Mouse (Mus musculus) regulatory T cell (primary cell): ENCODE data around the gene Marc2.

ENCODE experiments used
- in situ Hi-C: fragments of 300-600 bp; cut with MboI, MseI; formaldehyde crosslinking; loops from one replicate; pipeline ENCODE4 v1.15.1; 2025; ENCODE audit warnings: high pct_unique_total_duplicates

Gene Marc2

DNA sequence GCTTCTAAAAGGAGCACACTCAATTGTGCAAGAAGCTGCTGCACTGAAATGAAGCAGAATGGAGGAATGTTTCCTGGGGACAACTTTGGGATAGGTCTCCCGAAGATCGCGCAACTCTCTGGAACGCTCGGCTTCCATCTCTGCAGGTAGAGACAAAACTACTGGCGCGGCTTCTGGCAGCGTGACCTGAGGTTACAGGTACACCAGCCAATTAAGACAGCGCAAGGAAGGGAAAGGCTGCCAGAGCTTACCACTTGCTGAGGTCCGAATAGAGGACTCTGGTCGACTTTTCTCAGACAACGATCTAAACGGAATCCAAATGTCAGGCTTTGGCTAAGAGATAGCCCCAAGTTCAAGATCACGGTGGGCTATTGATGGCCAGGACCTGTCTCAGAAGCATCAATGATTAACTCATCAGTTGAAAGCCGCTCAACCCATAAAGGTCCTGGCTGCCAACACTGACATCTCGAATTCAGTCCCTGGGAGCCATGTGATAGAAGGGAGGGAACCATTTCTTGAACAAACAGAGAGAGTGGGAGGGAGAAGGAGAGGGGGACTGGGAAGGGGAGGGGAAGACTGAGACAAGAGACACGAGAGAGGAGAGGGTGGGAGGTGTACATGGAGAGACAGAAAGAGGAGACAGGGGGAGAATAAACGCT, at the start of gene Marc2:
Marc2 (minus strand) TSS at position 360 of the 659 bp plus-strand sequence.
- in situ Hi-C loops, result no loop called here

- in situ Hi-C loops, result no loop called here
Observed at GRCm38 (mm10) chr1:184891998-184892397, 45.7 kb upstream of the Marc2 start.

GRCm38 (mm10) chr1:184889454-184889853, 43.2 kb upstream of the Marc2 start:
- in situ Hi-C loops, result no loop called here

- in situ Hi-C loops, result no loop called here
Observed at GRCm38 (mm10) chr1:184886160-184886559, 39.9 kb upstream of the Marc2 start.

GRCm38 (mm10) chr1:184882281-184883268, 36.3 kb upstream of the Marc2 start, which contains the start of gene C130074G19Rik:
Gene C130074G19Rik (minus strand): TSS chr1:184883218.
- in situ Hi-C loops, result no loop called here

DNA sequence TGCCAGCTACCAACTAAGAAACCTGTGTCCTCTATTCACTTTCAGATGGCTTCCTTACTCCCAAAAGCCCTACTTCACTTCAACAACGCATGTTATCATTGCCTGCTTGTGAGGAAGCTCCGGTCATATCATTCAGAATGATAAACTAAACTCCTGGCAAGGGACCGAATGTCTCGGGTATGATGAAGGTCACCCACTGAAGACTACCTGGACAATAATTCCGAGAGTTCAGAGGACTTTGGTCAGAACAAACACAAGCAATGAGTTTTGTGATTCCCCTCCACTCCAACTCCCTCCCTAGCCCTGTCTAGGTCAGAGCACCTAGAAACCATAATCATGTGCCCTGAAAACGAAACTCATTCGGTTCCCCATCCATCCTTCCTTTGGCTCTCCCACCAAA, 35.6 kb upstream of the Marc2 start:
- in situ Hi-C loops, result no loop called here

DNA sequence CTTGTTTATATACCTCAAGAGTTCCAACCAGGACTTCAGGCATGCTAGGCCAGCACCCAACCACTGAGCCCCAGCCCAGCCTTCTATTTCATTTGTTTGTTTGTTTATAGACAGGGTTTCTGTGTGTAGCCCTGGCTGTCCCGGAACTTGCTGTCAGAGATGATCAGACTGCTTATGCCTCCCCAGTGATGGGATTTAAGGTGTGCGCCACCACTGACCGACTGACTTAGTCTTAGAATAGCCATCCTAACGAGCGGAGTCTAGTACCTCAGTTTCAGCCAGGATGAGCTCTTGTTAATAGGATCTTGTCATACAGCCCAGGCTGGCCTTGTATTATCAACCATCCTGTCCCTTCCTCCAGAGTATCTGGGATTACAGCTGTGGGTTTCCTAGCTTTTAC, 35.0 kb upstream of the Marc2 start:
- in situ Hi-C loops, result no loop called here

DNA sequence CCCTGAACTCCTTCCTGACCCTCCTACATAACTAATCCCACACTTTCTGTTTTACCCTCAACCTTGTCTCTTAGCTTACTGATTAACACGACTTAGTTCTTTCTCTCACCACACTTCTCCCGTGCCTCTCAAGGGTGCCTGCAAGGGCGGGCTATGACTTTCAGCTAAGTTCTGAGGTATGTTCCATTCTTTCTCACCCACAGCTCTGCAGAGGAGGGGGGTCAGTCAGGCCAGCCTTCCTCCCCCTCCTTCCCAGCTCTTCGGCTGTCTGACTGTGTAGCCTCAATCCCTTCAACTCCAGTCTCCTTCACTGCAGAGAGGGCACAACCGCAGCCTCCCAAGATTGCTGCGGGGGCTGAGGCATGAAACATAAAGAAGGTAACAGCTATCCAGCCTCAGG, 32.6 kb upstream of the Marc2 start:
- in situ Hi-C loops, result no loop called here

- in situ Hi-C loops, result no loop called here
Observed at GRCm38 (mm10) chr1:184877306-184877705, 31.1 kb upstream of the Marc2 start.

DNA sequence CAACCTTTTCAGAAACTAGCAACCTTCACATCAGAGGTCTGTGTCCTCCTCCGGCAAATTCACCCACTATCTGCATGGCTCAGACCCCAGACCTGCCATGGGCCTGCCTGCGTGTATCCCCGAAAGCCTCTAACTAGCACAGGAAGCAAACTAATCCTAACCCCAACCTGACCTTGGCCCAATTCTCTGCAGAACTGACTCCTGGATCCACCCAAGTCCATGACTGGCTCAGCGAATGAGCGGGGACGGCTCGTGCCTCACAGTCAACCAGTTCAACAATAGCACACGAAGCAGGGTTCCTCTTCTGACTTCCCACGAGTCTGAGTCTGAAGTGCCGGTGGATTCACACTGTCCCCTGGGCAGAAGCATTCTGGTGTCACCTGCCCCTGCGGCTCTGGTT, 27.7 kb upstream of the Marc2 start:
- in situ Hi-C loops, result loop anchor here (25.0 kb wide), 1 partner anchor 1863 kb away; the partner anchor contains the start of gene Rrp15

DNA sequence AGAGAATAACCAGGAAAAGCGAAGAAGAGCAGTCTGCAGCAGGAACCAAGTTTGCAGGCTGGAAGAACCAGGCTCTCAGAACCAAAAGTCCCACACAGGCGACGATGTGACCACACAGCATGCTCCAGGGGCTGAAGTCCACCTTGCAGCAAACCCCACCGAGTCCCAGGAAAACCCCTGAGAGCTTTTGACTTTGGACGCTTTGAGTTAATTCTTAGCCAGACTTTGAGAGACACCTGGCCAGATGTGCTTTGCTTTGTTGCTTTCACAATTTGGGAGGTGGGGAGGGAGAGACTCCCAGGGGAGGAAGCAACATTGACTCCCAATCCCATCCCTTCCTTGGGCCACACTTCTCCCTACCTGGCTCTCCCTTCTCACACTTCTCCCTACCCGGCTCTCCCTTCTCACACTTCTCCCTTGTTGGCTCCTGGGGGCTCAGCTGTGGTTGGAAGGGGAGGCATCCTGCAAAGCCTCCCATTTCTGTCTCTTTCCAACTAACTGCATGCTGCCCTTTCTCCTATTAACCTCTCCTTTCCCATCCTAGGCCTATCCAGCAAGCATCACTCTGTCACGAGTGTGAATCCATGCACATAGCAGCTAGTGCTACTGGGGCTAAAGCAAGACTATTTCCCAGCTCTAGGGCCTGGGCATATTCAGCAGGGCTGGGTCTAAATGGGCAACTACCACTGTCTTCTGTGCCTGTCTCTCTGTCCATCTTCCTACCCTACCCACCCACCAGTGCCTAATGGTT, 26.0 kb upstream of the Marc2 start:
- in situ Hi-C loops, result loop anchor here (25.0 kb wide), 1 partner anchor 1865 kb away; the partner anchor contains the start of gene Rrp15

DNA sequence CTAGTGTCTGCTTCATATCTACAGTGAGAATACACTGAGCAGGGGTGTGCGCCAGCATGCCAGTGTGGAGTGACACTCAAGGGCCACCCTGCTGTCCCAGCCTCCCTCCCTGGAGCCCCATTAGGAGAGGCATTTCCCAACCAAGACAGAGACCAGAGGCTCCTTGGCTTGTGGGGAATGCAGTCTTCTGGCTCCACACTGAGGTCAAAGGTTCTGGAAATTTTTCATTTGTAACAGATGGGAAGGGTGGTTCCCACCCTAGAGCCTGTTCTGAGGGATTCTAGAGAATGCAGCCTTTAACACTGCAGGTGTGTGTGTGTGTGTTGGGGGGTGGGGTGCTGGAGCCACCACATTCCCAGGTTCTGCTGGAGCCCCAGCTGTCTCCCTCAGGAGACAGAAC, 25.3 kb upstream of the Marc2 start:
- in situ Hi-C loops, result loop anchor here (25.0 kb wide), 1 partner anchor 1866 kb away; the partner anchor contains the start of gene Rrp15

GRCm38 (mm10) chr1:184870646-184871385, 24.6 kb upstream of the Marc2 start:
- in situ Hi-C loops, result loop anchor here (25.0 kb wide), 1 partner anchor 1866 kb away; the partner anchor contains the start of gene Rrp15

- in situ Hi-C loops, result loop anchor here (25.0 kb wide), 1 partner anchor 1867 kb away; the partner anchor contains the start of gene Rrp15
Observed at GRCm38 (mm10) chr1:184869939-184870565, 23.8 kb upstream of the Marc2 start.

- in situ Hi-C loops, result loop anchor here (25.0 kb wide), 1 partner anchor 1870 kb away; the partner anchor contains the start of gene Rrp15
Observed at GRCm38 (mm10) chr1:184867640-184868120, 21.4 kb upstream of the Marc2 start.

DNA sequence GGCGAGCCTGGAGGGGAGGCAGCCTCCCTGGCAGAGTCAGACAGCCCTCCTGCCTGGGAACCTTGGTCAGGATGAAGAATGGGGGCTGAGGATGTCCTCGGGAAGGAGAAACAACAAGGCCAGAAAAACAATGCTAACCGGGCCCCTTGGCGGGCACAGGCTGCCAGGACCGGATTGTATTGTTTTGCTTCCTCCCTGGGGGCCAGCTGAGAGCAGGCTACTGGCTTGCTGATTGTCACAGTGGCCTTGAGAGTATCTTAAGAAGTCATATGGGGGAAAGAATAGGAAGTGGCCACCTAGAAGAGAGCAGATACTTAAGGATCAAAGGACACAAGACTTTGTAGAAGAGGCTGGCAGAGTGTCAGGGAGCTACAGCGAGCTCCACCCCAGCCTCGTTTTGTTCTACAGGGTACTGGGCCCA, 18.1 kb upstream of the Marc2 start:
- in situ Hi-C loops, result loop anchor here (25.0 kb wide), 1 partner anchor 1873 kb away; the partner anchor contains the start of gene Rrp15

DNA sequence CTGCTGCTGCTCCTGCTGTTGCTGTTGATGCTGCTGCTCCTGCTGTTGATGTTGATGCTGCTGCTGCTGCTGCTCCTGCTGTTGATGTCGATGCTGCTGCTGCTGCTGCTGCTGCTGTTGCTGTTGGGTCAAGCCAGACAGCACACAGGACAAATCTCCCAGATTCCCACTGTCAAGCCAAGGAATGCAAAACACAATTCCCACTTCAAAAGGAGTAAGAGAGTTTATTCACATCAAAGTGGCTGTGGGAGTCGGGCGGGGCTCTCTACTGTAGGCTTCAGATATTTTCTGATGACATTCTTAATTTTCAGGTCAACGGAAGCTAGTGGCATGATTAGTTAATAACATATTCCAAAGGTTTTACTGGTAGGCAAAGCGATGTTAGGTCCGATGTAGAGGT, 16.4 kb upstream of the Marc2 start:
- in situ Hi-C loops, result loop anchor here (25.0 kb wide), 1 partner anchor 1875 kb away; the partner anchor contains the start of gene Rrp15

- in situ Hi-C loops, result loop anchor here (25.0 kb wide), 1 partner anchor 1876 kb away; the partner anchor contains the start of gene Rrp15
Observed at GRCm38 (mm10) chr1:184861551-184861950, 15.3 kb upstream of the Marc2 start.

GRCm38 (mm10) chr1:184860276-184860675, 14.0 kb upstream of the Marc2 start:
- in situ Hi-C loops, result loop anchor here (25.0 kb wide), 1 partner anchor 1877 kb away; the partner anchor contains the start of gene Rrp15
